Mouse (Mus musculus): ENCODE measurements at regions not wholly inside any gene's neighbourhood (a gene's known extent, or its start where the extent isn't known, plus 50 kb on each side); places are given as distances from the start of the nearest gene placed in this dataset.
"Not testable (repeated sequence)": the region's sequence is repeated elsewhere in the genome, so short reads cannot be mapped to it uniquely, and the experiment has no call there.

DNA sequence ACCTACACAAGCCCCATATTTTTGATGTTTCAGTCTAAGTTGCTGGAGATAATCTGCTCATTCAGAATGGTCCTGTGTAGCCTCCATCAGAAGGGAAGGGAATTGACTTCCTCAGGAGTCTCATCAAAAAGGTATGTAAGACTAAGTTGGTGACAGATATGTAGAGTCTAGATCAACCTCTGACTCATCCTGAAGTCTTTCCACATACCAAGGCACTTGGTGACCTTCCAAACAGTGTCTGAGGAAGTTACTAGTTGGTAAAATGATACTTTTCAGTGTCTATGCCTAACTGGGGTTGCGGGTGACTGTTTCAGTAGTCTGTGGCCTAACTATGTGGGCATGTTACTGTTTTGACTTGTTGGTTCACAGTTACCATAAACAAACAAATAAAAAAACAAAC, 133.0 kb upstream of the Plcb4 start:
- no peak for DNase-seq (ENCODE audit: low spot score in 2 of 2)

DNA sequence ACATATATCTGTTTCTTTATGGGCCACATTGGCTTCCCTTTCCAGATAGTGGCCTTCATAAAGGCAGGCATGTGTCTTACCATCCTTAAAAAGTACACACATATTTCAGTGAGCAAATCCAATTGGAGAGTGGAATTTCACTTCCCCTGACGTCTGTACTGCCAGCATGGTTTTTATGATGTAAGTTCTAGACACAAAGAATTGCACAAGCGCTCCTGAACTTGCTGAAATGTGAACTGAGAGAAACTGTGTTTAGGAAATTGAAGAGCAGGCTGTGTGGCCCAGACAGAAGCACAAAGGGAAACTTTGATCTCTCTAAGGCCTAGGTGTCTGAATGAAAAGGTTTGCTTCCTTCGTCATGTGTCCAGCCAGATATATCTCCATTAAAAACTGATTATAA, 129.2 kb upstream of the Plcb4 start:
- DNase-seq (ENCODE audit: low spot score in 2 of 2) = no peak

DNA sequence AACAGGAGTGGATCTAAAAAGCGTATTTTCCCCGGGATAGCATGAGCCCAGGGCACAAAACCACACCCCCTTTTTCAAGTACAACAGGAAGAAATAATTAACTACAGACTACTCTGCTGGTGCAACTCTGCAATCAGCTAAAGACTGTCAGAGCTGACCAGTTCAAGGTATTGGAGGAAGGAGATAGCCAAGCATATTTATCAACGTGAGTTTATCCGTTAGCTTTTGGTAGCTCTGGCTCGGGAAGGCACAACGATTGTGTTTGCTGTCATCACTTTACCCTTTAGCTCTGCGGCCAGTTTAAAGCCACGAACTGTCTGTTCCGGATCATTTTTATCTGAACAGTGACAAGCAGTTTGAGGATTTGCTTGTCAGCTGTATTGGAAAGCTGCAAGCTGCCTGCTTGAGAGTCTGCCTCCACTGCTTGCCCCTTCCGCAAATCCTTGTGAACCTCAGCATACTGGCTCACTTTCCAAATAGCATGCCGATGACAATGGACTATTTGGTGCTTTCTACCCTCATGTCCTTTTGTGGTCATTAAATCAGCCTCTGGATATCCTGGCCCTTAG, 122.4 kb upstream of the Plcb4 start:
- no peak for DNase-seq (ENCODE audit: low spot score in 2 of 2)

DNA sequence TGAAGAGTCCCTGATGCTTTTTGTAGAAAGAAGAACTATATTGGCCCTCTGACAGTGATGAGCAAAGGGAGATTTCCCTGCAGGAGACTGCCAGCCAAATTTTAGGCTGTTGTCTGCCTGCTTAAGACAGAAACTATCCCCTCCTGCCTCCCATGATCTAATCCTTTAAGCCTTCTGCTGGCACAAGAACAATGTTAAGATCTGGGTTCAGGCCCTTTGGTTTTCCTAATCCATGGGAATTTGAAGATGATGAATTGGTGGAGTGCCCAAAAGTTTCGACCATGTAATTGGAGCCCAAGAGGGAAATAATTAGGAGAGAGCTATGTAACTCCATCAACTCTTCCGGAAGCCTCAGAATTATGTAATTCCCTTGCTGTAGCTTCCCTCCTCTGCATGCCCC, 120.8 kb upstream of the Plcb4 start:
- no peak for DNase-seq (ENCODE audit: low spot score in 2 of 2)

DNA sequence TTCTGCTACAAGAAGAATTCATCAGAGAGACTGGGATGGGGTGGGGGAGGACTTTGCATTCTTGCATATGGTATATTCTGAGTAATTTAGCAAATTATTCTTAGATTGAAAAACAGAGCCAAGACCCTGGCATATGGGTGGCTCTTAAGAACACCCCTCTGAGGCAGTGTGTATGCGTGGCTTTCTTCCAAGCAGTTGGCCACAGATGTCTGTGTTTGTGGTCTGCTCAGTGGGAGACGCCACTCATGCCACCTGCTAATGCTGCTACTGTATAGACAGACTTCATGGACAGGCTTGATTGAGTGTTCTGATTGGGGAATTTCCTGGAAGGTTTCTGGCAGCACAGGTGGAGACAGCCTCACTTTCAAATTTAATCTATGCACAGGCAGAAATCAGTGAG, 117.8 kb upstream of the Plcb4 start:
- DNase-seq (ENCODE audit: low spot score in 2 of 2) = peak; percentile 23 to 47

DNA sequence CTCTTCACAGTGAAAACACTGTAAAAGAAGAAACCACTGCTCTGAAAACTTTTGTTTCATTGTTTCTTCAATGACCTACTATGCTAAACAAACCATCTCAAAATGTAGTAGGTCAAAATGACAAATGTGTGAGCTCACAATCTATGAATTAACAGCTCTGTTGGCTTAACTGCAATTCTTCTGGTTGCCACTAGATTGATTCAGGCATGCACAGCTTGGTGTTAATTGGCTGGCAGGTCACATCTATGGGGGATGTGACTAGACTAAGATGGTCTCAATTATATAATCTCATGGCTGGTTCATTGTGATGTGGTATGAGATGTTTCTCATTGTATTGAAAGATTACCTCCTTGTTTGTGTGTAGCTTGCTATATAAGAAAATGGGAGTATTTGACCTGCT, 116.9 kb upstream of the Plcb4 start:
- DNase-seq (ENCODE audit: low spot score in 2 of 2) = no peak

DNA sequence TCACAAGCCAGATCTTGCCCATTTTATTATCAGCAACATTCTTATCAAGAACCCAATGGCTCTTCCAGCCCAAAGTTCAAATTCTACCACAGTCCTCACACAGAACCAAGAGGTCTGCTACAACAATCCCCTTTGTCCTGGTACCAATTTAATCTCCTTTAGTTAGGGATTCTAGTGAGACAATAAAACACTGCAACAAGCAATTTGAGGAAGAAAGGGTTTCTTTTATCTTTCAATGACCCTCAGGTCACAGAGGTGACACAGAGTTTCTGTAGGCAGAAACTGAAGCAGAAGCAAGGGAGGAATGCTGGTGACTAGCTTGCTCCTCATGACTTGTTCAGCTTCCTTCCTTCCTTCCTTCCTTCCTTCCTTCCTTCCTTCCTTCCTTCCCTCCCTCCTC, 113.9 kb upstream of the Plcb4 start:
- no peak for DNase-seq (ENCODE audit: low spot score in 2 of 2)

DNA sequence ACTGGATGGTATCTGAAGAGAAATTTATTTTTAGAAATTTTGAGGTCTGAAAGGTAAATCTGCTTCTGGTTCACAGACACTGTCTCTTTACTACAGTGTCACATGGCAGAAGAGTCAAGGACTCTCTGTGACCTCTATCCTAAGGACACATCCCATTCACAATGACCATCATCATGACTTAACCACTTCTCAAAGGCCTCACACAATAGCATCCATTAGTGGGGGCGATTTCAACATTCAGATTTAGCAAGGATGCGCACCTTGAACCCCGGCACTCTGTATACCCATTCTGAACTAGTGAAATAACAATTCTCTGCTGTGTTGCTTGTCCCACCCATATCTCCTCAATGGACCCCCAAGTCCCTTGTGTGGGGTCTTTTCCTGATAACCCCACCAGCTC, 110.8 kb upstream of the Plcb4 start:
- no peak for DNase-seq (ENCODE audit: low spot score in 2 of 2)

DNA sequence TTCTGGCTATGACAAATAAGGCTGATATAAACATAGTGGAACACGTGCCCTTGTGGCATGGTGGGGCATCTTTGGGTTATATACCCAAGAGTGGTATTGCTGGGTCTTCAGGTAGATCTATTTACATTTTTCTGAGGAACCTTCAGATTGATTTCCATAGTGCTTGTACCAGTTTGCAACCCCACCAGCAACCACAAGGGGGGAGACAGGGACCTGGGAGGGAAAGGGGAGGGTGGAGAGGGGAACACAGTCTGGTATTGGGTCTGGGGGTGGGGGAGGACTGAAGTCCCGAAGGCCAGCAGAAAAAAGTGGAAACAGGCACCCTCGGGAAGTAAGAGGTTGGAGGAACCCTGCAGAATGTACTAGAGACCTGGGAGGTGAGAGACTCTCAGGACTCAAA, 105.8 kb upstream of the Plcb4 start:
- DNase-seq (ENCODE audit: low spot score in 2 of 2) = no peak

DNA sequence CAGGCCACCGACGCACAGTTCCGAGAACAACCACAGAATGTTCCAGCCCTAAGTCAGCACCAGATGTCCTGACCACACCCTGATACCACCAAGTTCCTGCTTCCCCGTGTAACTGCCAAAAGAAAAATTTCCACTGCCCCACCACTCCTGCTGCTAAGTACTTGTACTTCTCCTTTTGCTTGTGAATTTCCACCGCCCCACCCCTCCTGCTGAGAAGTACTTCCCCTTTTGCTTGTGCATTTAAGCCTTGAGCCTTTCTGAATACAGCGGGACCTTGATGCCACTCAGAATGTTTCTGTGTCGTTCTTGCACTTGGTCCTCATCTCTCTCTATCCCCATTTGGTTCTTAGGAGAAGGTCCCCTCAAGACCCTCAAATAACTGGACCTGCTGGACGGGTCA, 100.8 kb upstream of the Plcb4 start:
- not testable (repeated sequence) for DNase-seq (ENCODE audit: low spot score in 2 of 2)

DNA sequence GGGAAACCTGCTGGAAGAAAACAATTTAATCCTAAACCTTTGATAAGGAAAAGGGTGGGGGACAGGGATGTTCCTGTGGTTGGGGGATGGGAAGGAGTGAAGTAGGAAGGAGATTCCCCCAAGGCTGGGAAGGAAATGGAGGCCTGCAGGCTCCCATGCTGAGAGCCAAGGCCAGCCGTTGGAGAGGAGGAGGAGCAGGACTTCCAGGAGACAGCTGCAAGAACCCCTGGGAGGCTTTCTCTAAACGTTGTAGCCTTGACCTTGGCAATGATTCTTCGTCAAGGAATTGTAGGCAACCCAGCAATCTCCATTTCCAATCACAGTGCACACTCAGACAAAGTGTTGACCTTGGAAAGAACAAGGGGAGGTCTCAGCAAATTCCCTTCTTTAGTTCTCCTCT, 99.5 kb upstream of the Plcb4 start:
- no peak for DNase-seq (ENCODE audit: low spot score in 2 of 2)

DNA sequence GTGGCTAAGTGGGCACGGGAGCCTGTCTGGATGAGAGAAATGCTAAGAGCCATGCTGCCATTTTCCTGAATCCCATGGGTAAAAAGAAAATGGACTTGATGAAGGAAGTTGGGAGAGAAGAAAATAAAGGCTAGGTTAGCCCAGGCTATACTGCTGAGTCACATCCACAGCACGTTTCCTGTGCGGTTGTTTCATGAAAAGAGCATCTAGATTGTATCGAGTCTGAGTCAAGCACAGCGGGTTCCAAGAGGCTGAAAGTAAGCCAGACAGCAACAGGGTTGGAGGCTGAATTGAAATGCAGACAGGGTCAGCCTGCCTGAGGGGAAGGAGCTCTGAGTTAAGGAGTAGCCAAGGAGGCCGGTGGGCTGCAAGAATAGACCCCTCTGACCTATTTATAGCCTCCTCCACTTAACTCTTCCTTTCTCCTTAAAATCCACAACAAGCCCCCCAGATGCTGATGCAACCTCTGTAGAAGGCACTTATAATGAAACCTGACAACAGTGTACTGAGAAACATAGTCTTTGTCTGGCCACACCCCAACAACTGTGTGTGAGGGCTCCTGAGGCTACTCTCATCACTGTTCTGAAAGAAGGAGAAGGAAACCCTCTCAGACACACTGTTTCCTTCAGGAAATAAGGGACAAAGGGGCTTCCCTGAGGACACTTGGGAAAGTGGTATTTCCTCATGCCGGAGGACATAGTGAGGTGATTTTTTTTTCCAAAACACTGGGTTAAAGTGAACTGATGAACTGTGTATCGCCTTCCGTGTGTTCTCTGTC, 98.7 kb upstream of the Plcb4 start:
- DNase-seq (ENCODE audit: low spot score in 2 of 2) = no peak

DNA sequence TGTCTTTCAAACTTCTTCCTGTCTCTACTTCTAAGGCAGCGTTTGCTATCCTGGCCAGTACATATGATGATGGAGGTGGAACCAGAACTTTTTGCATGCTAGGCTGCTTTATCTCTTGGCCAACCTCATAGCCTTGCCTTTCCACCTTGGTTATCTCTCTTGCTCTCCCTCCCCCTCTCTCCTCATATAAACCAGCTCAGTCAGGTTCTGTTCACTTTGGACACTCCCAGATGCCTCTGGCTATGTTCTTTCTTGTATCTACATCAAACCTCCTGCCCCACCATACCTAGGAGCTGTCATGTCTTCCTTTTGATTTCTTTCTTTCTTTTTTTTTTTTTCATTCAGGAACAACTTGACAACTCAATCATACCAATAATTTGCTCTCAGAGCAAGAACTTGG, 98.0 kb upstream of the Plcb4 start:
- DNase-seq (ENCODE audit: low spot score in 2 of 2) = no peak

DNA sequence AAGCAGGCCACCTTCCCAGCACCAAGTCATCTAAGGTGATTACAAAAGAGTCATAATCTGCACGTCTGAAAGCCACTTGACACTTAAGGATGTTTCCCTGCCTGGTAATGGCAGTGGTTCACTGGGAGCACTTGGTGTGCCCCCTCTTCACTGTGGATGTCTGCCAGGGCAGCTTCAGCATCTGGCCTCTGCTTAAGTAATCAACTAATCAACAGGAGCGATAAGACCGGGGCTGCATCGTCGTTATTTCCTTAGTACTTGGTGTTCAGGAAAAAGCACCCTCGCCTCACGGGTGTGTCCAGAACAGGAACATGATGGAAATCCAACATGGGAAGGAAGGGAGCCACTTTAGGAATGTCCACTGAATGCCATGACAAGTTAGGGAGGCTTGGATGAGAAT, 97.1 kb upstream of the Plcb4 start:
- DNase-seq (ENCODE audit: low spot score in 2 of 2) = no peak

DNA sequence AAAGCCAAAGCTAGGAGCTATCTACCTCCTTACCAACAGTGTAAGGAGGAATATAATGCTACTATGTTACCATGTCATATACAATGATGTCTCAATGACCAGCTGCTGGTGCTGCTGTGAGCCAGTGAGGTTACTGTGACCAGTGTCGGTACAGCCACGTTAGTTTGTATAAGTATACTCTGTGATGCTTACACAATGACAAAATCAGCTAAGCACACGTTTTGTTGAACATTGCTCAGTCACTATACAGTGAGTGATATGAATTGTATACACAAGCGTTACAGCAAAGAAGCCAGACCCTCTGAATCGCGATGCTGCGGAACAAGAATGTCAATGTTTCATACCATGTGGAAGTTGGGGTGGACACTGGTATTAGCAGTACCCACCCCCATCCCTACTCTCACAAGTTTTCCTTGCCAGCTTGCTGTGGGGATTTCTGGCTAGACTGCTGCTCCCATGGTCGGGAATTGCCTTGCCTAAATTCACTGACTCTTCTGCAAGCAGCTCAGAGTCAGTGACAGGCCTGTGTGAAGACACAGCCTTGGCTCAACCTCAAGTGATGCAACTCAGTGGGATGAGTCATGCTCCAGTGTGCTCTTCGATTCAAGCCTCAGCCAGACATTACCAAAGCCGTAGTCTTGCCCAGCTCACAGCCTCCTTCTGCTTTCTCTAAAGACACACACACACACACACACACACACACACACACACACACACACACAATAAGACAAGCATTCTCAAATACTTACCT, 96.5 kb upstream of the Plcb4 start:
- peak; percentile 15 to 60 for DNase-seq (ENCODE audit: low spot score in 2 of 2)

DNA sequence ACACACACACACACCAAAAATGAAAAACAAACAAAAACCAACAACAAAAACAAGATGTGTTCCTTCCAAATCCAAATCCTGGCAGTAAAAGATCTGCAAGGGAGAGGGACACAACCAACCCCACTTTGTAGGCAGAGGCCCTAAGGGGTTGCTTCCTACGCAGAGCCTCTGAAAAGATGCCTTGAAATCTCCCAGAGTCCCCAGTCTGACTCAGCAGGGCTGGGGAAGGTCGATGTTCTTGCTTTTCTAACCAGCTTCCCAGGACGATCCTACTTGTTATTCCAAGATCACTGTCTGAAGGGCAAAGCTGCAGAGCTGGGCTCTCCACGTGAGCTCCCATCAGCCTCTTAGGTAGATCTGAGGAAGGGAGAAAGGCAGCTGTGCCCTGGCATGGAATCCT, 94.6 kb upstream of the Plcb4 start:
- no peak for DNase-seq (ENCODE audit: low spot score in 2 of 2)

DNA sequence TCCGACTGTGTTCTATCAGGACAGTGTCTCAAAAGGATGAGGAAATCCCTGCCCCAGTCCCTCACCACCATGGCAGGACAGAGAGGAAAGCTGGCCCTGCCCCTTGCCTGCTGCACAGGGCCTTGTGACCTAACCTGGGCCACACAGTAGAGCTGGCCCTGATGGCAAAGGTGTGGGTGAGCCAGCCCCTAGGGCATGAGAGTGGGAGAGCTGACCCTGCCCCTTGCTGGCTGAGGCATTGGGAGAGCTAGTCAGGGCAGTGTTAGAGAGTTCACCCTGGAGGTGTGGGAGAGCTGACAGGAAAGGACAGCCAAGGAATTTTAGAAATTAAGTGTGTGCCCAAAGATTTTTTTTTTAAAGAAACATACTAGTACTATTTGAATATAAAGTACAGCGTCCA, 90.5 kb upstream of the Plcb4 start:
- no peak for DNase-seq (ENCODE audit: low spot score in 2 of 2)

DNA sequence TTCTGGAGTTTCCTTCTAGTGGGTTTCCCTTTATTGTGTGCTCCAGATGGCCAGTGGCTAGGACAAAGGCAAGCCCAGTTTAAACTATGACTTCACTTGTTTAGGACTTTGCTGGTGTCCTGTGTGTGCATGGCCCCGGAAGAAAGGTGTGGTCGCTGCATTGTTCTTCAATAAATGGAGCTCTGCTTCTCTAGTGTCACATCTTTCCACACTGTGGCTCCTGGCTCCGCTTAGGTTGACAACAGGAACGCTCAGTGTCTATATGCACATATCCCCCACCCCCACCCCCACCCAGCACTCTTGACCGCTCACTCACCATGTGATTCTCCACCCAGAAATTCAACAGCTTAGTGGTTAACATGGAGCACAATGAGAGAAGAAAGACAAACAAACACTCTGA, 87.2 kb upstream of the Plcb4 start:
- no peak for DNase-seq (ENCODE audit: low spot score in 2 of 2)

DNA sequence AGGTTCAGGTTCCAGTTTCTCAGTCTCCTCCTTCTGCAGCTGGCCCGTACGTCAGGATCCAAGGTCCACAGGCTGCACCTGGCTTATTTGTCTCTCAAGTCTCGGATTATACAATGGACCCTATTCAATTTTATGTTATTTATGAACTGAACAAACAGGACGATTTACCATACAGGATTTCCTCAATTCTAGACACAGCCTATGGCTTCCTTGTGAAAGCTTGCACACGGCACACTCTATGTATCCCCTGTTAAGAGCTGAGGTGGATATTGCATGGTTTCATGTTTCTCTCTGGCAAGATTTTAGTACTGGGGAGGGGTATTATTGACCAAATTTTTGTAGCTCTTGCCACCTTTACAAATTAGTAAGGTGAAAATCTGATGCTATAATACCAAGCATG, 81.6 kb upstream of the Plcb4 start:
- no peak for DNase-seq (ENCODE audit: low spot score in 2 of 2)

DNA sequence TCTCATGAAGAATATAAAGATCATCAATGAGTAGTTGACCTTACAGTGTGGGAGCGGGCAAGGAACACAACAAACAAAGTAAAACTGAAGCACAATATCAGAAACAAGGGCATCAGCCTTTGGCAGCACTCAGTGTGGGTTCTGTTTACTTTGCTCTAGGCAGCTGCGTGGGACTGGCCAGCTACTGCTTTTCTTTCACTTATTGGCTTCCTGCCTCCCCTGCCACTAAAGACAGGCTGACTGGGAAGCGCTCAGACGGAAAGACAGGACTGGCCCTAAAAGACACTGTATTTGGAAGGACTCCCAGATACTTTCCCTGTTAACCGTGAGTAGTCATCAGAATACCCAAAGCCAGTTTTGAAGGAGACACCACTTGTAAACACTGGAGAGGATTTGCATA, 80.7 kb upstream of the Plcb4 start:
- peak in 1 of 2 experiments; percentile 2 for DNase-seq (ENCODE audit: low spot score in 2 of 2)

DNA sequence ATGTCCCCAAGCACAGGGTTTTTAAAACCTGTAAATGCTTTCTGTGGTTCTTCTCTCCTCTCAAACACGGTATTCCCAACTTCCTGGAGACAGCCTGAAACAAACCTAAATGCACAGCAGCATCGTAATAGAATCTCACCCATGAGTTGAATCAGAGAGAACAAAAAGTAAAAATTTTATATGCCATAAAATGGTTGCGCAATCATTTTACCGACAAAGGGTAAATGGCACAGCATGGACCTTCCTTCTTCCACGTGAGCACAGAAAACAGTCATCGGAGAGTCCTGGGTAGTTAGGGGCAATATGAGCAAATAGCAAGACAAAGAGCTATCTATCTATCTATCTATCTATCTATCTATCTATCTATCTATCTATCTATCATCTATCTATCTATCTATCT, 79.3 kb upstream of the Plcb4 start:
- no peak for DNase-seq (ENCODE audit: low spot score in 2 of 2)

DNA sequence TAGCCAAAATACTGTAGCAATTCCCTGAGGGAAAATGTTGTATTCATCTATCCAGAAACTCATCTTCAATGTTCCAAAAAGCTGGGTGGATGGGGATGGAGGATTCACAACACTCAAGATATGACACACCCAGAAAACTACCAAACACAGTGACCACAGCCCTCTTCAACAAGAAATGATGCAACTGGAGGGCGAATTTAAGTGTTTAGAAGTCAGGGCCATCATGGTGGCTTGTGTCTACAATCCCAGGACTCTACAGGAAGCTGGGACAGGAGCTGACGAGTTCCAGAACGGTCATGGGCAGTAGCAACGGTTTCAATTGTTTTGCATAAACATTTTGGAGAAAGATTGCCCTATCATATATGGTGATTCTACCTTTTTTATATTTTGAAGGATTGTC, 78.8 kb upstream of the Plcb4 start:
- DNase-seq (ENCODE audit: low spot score in 2 of 2) = no peak

DNA sequence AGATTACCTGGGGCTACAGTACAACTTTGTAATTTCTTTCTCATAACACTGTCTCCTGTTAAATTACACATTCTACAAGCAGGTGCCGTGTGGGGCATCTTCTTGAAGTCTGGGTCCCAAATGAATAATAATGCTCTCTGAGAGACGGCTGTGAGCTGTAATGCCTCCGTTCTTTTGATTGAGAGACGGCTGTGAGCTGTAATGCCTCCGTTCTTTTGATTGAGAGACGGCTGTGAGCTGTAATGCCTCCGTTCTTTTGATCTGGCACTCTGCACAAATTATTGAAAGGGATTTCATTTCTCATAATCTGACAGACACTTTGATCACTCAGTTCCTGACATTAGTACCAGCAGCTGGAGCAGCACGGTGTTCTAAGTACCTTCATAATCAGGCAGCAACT, 76.5 kb upstream of the Plcb4 start:
- no peak for DNase-seq (ENCODE audit: low spot score in 2 of 2)

Data from layer of hippocampus, adult 18-20 months (tissue).